Mouse (Mus musculus) G1E (cell line): ENCODE results near the gene Gba. TPM values are rescaled to one million over a fixed set of nuclear protein-coding genes. Genes with fewer than 3 reads are reported as not detected.

Source experiments
- ATAC-seq: 2 replicates; pipeline ENCODE4 v1.8.0; 2016; ENCODE audit warnings: mild to moderate bottlenecking; ENCODE audit not compliant: insufficient number of reproducible peaks, poor library complexity, low FRiP score, severe bottlenecking; ENCODE audit errors: extremely low read depth
- DNase-seq: peaks from one replicate; pipeline ENCODE4 v3.0.0; 2012; ENCODE audit warnings: low spot score
- H3K27me3 ChIP-seq: 2 replicates; pipeline ENCODE4 v1.6.1; 2012; ENCODE audit warnings: mild to moderate bottlenecking, low read length, inconsistent platforms; ENCODE audit not compliant: insufficient read depth
- H3K36me3 ChIP-seq: replicated peaks from 2 replicates; pipeline ENCODE3; 2012; ENCODE audit warnings: mild to moderate bottlenecking, inconsistent platforms
- H3K4me1 ChIP-seq: 2 replicates; pipeline ENCODE4 v1.6.1; 2012; ENCODE audit warnings: low read depth, low read length, inconsistent platforms, mixed read lengths; ENCODE audit not compliant: insufficient read depth
- H3K4me3 ChIP-seq: 2 replicates; pipeline ENCODE4 v1.5.1; 2012; ENCODE audit warnings: low read depth, mild to moderate bottlenecking, inconsistent platforms, low read length, moderate library complexity, mixed read lengths
- H3K9me3 ChIP-seq: replicated peaks from 2 replicates; pipeline ENCODE4 v1.6.1; 2012; ENCODE audit warnings: inconsistent platforms
- CTCF ChIP-seq: IDR thresholded peaks from 2 replicates; pipeline ENCODE4 v1.5.1; 2012; ENCODE audit warnings: low read depth, low read length, inconsistent platforms, mixed read lengths
- GATA1 ChIP-seq: IDR thresholded peaks from 2 replicates; pipeline ENCODE4 v1.6.1; 2012; ENCODE audit warnings: borderline replicate concordance, low read length, inconsistent platforms, mixed read lengths
- GATA2 ChIP-seq: IDR thresholded peaks from 2 replicates; pipeline ENCODE4 v1.6.1; 2012; ENCODE audit warnings: low read depth, low read length, inconsistent platforms, borderline replicate concordance
- POLR2AphosphoS5 ChIP-seq: IDR thresholded peaks from 2 replicates; pipeline ENCODE4 v1.6.1; 2012; ENCODE audit warnings: low read depth, low read length, inconsistent platforms; ENCODE audit not compliant: insufficient replicate concordance
- TAL1 ChIP-seq: conservative IDR thresholded peaks from 2 replicates; pipeline ENCODE4 v1.6.1; 2012; ENCODE audit warnings: low read depth, low read length, inconsistent platforms, mixed read lengths
- polyA plus RNA-seq: library from polyadenylated mRNA; stranded (reverse); fragments of >175 nt; gene quantifications from 2 replicates; pipeline ENCODE4 v1.2.3, GENCODE M21; 2012
- total RNA-seq, 2 experiments: library from RNA; stranded (forward) in 1 of 2; stranded (reverse) in 1 of 2; fragments of 200-1000 nt in 1 of 2; fragments of >200 nt in 1 of 2; fragmentation: Nextera tagmentation in 1 of 2; gene quantifications; 2 replicates each; pipeline ENCODE4 v1.2.3; 2014 to 2017

Gene Gba
- total and polyA plus RNA-seq, 3 experiments: 6.0 to 72.4 (median 36.1) TPM

DNA sequence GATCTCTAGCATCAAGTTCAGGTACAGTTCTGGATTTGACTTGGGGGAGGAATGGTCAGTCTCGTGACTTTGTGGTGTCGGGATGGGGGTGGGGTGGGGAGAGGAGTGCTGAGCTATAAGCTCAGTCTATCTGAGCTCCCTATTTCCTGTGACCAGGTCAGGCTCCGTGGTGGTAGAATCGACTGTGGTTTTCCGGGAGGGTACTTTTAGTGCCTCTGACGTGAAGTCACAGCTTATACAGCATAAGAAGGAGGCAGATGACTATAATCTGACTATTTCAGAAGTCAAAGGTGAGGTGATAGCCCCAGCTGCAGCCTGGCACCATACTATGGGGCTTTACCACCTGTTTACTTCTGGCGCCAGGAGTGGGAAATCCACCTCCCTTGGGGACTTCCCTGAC, 28.6 kb downstream of the Gba start:
- no peaks in the 10 kb centered on the region for H3K36me3 ChIP-seq
- ATAC-seq: no peak
- peaks cover 90% of the 10 kb centered on the region for H3K27me3 ChIP-seq
- no peaks in the 10 kb centered on the region for H3K9me3 ChIP-seq
- H3K4me3 ChIP-seq: no peak overlapping the region
- no peak for DNase-seq
- peaks cover 42% of the 10 kb centered on the region for H3K4me1 ChIP-seq
- no peak for TF ChIP-seq CTCF
- no peak for TF ChIP-seq GATA2

DNA sequence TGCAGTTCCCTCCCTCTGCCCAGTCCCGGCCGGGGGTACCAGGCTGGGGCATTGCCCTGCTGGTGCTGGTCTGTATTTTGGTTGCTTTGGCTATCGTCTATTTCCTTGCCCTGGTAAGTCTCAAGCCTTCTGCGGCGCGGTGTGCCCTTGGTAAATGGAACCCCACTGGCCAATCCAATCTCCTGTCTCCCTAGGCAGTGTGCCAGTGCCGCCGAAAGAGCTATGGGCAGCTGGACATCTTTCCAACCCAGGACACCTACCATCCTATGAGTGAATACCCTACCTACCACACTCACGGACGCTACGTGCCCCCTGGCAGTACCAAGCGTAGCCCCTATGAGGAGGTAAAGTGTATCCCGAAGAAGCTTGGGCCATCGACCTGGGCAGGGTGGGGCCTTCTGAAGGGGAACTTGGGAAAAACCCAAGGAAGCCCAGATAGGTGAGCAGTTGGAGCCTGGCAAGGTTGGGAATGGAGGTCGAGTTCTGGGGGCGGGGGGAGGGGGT, 29.1 kb downstream of the Gba start:
- DNase-seq (no peak), ATAC-seq (no peak)
- H3K4me3 ChIP-seq: no peak overlapping the region
- H3K9me3 ChIP-seq: no peaks in the 10 kb centered on the region
- peaks cover 38% of the 10 kb centered on the region for H3K4me1 ChIP-seq
- peaks cover 90% of the 10 kb centered on the region for H3K27me3 ChIP-seq
- no peaks in the 10 kb centered on the region for H3K36me3 ChIP-seq
- TF ChIP-seq POLR2AphosphoS5: no peak
- no peak for TF ChIP-seq GATA2
- TF ChIP-seq GATA1: no peak
- no peak for TF ChIP-seq TAL1
- no peak for TF ChIP-seq CTCF

DNA sequence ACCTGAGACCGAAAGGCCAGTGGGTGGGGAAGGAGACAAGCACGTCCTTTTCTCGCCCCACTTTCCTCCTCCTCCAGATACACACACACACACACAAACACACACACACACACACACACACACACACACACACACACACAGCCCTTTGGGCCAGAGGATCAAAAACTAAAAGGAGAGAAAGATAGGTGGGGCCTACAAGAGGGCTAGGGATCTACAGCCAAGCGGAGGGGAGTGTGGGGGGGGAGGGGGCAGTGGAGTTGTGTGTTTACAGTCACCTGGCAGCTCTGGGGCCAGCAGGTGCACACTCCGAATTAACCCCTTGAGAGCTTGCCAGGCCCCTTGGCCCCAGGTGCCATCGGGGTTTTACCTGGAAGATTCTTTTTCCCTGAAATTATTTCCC, 29.9 kb downstream of the Gba start:
- Histone ChIP-seq H3K9me3 (no peaks in the 10 kb centered on the region), H3K4me1 (peaks cover 31% of the 10 kb centered on the region), H3K36me3 (no peaks in the 10 kb centered on the region), H3K27me3 (peaks cover 89% of the 10 kb centered on the region), H3K4me3 (no peak overlapping the region)
- DNase-seq: no peak
- ATAC-seq: no peak
- TF ChIP-seq CTCF (no peak), TAL1 (no peak), GATA1 (no peak), GATA2 (no peak), POLR2AphosphoS5 (no peak)

DNA sequence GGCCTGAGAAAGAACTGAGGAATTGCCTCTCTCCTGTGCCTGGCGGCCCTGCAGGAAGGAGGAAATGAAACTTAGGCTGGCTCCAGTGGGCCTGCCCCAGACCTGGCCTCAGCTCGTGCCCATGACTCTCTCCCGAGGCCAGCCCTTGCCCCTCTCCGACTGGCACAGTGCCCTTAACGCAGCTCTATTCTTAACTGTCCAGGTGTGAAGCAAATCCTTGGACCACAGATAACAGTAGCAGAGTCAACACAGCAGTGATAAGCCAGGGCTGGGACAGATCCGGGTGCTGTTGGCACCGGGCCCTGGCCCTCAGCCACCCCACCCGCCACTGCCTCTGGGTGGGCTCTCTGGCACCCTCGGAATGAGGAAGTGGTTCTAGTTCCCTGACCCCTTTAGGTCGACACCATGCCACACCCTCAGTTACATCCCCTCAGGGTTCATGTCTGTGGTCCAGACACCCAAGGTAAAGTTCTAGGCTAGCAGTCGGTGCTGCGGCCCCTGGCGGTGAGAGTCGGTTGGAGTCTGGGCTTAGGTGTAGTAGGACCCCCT, 30.9 kb downstream of the Gba start:
- Histone ChIP-seq H3K36me3 (no peaks in the 10 kb centered on the region), H3K4me3 (no peak overlapping the region), H3K9me3 (no peaks in the 10 kb centered on the region), H3K4me1 (peaks cover 32% of the 10 kb centered on the region), H3K27me3 (peaks cover 97% of the 10 kb centered on the region)
- TF ChIP-seq CTCF (no peak), GATA1 (no peak), POLR2AphosphoS5 (no peak), TAL1 (no peak), GATA2 (no peak)
- ATAC-seq: no peak
- no peak for DNase-seq

DNA sequence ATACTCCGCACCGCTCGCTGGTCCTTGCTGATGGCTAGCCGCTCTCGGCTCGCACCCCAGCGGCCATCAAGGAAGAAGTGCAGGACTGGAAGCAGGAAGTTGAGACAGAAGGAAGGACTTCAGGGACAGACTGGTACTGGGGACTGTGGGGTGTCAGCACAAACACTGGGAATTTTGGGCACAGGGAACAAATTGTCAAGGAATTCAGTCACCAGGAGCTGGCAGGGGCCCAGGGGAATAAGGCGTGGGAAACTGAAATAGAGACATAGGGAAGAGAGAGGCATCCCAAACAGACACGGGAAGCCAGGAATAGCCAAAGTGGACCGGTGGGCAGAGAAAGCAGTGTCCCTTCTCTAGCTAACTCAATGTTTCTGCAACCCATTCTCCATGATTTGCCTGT, 33.8 kb downstream of the Gba start:
- H3K9me3 ChIP-seq: no peaks in the 10 kb centered on the region
- TF ChIP-seq CTCF (no peak), TAL1 (no peak), GATA1 (no peak), POLR2AphosphoS5 (no peak), GATA2 (no peak)
- H3K27me3 ChIP-seq: peaks cover 82% of the 10 kb centered on the region
- no peak overlapping the region for H3K4me3 ChIP-seq
- ATAC-seq (no peak), DNase-seq (no peak)
- no peaks in the 10 kb centered on the region for H3K36me3 ChIP-seq
- peaks cover 29% of the 10 kb centered on the region for H3K4me1 ChIP-seq

DNA sequence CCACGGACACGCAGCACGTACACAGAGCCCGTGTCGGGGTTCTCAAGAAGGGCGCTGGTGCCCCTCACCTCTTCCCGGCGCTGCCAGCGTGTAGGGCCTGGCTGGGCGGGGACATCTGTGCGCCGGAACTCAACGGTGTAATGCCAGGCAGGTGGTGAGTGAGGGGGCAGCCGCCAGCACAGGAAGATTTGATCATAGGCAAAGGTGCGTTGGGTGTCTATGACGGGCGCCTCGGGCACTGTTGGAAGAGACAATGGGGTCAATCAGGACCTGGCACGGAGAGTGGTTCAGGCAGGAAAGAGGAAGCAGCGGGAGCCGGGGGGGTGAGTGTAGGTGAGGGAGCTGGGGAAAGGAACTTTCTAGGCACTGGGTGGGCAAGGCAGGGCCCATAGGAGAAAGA, 35.0 kb downstream of the Gba start:
- H3K4me1 ChIP-seq: peaks cover 25% of the 10 kb centered on the region
- no peak for TF ChIP-seq POLR2AphosphoS5
- no peak for TF ChIP-seq GATA2
- TF ChIP-seq TAL1: no peak
- no peak for TF ChIP-seq CTCF
- no peak for TF ChIP-seq GATA1
- H3K9me3 ChIP-seq: no peaks in the 10 kb centered on the region
- no peak overlapping the region for H3K4me3 ChIP-seq
- DNase-seq: no peak
- peaks cover 80% of the 10 kb centered on the region for H3K27me3 ChIP-seq
- ATAC-seq: no peak
- no peaks in the 10 kb centered on the region for H3K36me3 ChIP-seq

DNA sequence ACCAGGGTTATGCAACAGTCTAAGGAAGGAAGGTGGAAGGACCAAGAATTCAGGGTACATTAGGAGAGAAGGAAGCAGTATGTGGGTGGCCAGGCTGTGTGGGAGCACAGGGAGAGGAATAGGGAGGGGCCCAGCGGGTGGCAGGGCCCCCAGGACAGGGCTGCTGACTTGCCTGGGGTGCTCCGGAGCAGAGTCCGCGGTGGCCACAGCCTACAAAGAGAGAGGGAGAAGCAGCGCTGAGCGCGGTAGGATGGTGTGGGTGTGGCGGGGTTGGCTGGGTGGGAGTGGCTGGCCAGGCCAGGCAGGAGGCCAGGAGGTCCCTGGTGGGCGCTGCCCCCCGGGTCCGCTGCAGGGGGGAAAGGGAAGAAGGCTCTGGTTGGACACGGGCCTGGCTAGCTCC, 35.8 kb downstream of the Gba start:
- ATAC-seq (no peak), DNase-seq (no peak)
- no peaks in the 10 kb centered on the region for H3K36me3 ChIP-seq
- TF ChIP-seq CTCF: no peak
- no peak for TF ChIP-seq POLR2AphosphoS5
- TF ChIP-seq GATA1: no peak
- TF ChIP-seq TAL1: no peak
- TF ChIP-seq GATA2: no peak
- peaks cover 74% of the 10 kb centered on the region for H3K27me3 ChIP-seq
- H3K4me1 ChIP-seq: peaks cover 20% of the 10 kb centered on the region
- H3K9me3 ChIP-seq: no peaks in the 10 kb centered on the region
- no peak overlapping the region for H3K4me3 ChIP-seq
